Mouse (Mus musculus): Measurements from ENCODE around the gene Tjp3.

- no peak for TF ChIP-seq CTCF (IDR thresholded peaks at IDR 0.05; ENCODE audit: low read depth)
- TF ChIP-seq EP300 (optimal IDR thresholded peaks at IDR 0.05): no peak
Observed at GRCm38 (mm10) chr10:81268643-81269412, 22.6 kb downstream of the Tjp3 start.
